Mouse (Mus musculus): ENCODE measurements around the gene Rabgap1. TPM values are rescaled to one million over a fixed set of nuclear protein-coding genes. Genes with fewer than 3 reads are reported as not detected.

The Rabgap1 gene
- polyA plus RNA-seq (2012; rRNA removed), result 6.7 and 7.3 TPM in 2 replicates

GRCm38 (mm10) chr2:37442611-37443591 lies at the start of gene Rabgap1, which contains the start of the genes Zbtb26 and Zbtb6:
Rabgap1 (plus strand) TSS chr2:37443279.
Zbtb26 (minus strand) TSS chr2:37443135.
Zbtb6 (minus strand) TSS chr2:37443171.

GRCm38 (mm10) chr2:37422306-37423304 lies 20.5 kb upstream of the Rabgap1 start, which contains the start of gene Rc3h2:
Rc3h2 (minus strand) TSS chr2:37422903.

GRCm38 (mm10) chr2:37516030-37516710 lies 73.1 kb downstream of the Rabgap1 start, which contains the start of gene Gpr21:
Gpr21 (plus strand) TSS chr2:37516332.

Other genes starting within 250 kb of the Rabgap1 start
- not detected in 2 replicates for gene Olfr366, start 231.7 kb upstream of the Rabgap1 start, polyA plus RNA-seq (2012; rRNA removed)
- not detected in 2 replicates for gene Olfr368, start 116.8 kb upstream of the Rabgap1 start, polyA plus RNA-seq (2012; rRNA removed)
- gene Pdcl, start 83.9 kb upstream of the Rabgap1 start, polyA plus RNA-seq (2012; rRNA removed), result 10.4 and 11.4 TPM in 2 replicates
- gene Rc3h2, start 20.4 kb upstream of the Rabgap1 start, polyA plus RNA-seq (2012; rRNA removed), result 4.4 and 7.3 TPM in 2 replicates
- gene Zbtb26, start 144 bp upstream of the Rabgap1 start, polyA plus RNA-seq (2012; rRNA removed), result 2.8 and 3.5 TPM in 2 replicates
- gene Zbtb6, start 108 bp upstream of the Rabgap1 start, polyA plus RNA-seq (2012; rRNA removed), result 1.4 and 1.6 TPM in 2 replicates
- 0.20 and 0.23 TPM in 2 replicates for gene Gpr21, start 73.1 kb downstream of the Rabgap1 start, polyA plus RNA-seq (2012; rRNA removed)